1 mouse cellular context compared by ENCODE assay signal in genomic region chr17:45734881-45735280, GRCm38 (mm10).
TF ChIP-seq lines count a peak whose summit lies in the region.

No protein-coding gene starts in this region.

TF ChIP-seq in MEL, 35 proteins besides CTCF, POLR2A, EP300 and RAD21 (continued from another document):
- TF ChIP-seq MAX (IDR thresholded peaks at IDR 0.05; ENCODE audit: low read length) (no peak), KAT2A (conservative IDR thresholded peaks at IDR 0.05; ENCODE audit: low read depth, low read length) (no peak), RCOR1 (IDR thresholded peaks at IDR 0.05; ENCODE audit: low read depth, low read length) (no peak), GATA1 (IDR thresholded peaks at IDR 0.05; ENCODE audit: low read depth, low read length) (no peak), CHD2 (IDR thresholded peaks at IDR 0.05; ENCODE audit: low read length) (no peak), MXI1 (IDR thresholded peaks at IDR 0.05; ENCODE audit: low read depth, low read length) (no peak), TAL1 (IDR thresholded peaks at IDR 0.05; ENCODE audit: low read length) (no peak), BHLHE40 (IDR thresholded peaks at IDR 0.05; ENCODE audit: borderline replicate concordance, low read depth, low read length) (no peak; the same call in 1 of the 2 replicates), MEF2A (IDR thresholded peaks at IDR 0.05; ENCODE audit: extremely low read depth, insufficient replicate concordance, low read depth, low read length, poor library complexity, severe bottlenecking) (no peak), POLR2AphosphoS2 (IDR thresholded peaks at IDR 0.05; ENCODE audit: low read length) (no peak), USF2 (IDR thresholded peaks at IDR 0.05; ENCODE audit: borderline replicate concordance in 1 of 2, insufficient read depth in 1 of 2, low read depth in 1 of 2, low read length in 2 of 2) (no peak), CHD1 (IDR thresholded peaks at IDR 0.05; ENCODE audit: low read depth, low read length) (no peak), E2F4 (IDR thresholded peaks at IDR 0.05; ENCODE audit: borderline replicate concordance, low read depth, low read length) (no peak), GABPA (IDR thresholded peaks at IDR 0.05; ENCODE audit: low read depth, low read length) (no peak), ZC3H11A (IDR thresholded peaks at IDR 0.05; ENCODE audit: low read depth, low read length) (no peak), ZKSCAN1 (IDR thresholded peaks at IDR 0.05; ENCODE audit: low read depth, low read length) (no peak), ZMIZ1 (IDR thresholded peaks at IDR 0.05; ENCODE audit: low read depth, low read length) (peak; percentile 27; the same call in 1 of the 2 replicates), MYB (IDR thresholded peaks at IDR 0.05; ENCODE audit: low read depth, low read length) (no peak)
